Mouse (Mus musculus): ENCODE measurements around the gene Xpa. TPM values are rescaled to one million over a fixed set of nuclear protein-coding genes. Genes with fewer than 3 reads are reported as not detected.
"Not testable (repeated sequence)": the region's sequence is repeated elsewhere in the genome, so short reads cannot be mapped to it uniquely, and the experiment has no call there.

Xpa gene
- total RNA-seq (2021) (10 to 100 TPM; 17.2 to 20.3 TPM), polyA plus RNA-seq (2012; rRNA removed) (19.9 and 24.0 TPM in 2 replicates)
- long read RNA-seq, transcript Xpa-201 (6 exons, 955 nt): major isoform, 9 of 13 reads
- long read RNA-seq, partial matches to known transcripts: 0 of 13 reads
- long read RNA-seq, other reads (novel, unspliced or antisense): 3 of 13 reads

DNA sequence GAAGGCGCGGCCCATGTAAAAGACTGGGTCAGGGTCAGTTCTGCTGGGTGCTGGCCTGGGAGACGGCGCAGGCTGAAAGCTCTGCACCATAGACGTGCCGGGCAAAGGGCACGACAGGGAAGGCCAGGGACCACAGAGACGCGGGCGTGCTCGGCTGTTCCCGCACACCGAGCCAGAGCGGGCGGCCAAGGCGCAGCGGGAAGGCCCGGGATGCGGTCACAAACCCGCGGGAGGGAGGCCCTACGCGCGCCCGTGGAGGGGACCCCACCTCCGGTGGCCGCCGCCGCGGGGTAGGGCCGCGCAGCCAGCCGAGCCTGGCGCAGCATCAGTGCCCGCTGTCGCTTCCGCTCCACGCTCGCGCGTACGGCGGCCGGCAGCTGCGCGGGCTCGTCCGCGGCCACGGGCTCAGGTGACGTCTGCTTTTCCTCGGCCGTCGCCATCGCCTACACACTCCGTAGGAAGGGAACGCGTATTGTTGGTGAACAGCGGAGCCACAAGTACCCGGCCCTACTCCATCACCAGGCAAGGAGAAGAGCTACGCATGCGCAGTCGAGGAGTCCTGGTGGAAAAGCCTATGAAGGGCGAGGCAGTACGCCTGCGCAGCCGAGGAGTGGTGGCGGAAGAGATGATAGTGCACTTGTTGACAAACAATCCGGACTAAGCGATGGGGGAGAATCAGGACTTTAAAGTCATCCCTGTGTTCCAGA is at the start of gene Xpa:
Gene Xpa (minus strand): TSS at position 531 of the 707 bp plus-strand sequence.
- DNase-seq: peak; percentile 95

DNA sequence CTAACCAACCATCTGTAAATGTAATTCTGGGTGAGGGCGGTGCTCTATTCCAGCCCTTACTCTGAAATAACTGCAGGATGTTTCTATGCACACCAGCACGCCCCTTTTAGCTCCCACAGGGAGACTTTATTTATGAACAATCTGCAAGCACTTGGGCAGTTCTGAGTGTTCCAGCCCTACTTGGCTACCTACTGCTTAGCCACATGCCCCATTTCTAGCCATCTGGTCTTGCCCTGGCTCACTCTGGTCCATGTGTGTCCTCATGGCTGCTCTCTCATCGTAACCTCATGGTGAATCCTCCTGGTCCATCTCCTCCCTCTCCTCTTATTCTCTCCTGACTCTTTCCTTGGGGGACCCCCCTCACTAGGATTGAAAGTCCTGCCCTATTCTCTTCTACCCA is 39.8 kb upstream of the Xpa start:
- DNase-seq: no peak

DNA sequence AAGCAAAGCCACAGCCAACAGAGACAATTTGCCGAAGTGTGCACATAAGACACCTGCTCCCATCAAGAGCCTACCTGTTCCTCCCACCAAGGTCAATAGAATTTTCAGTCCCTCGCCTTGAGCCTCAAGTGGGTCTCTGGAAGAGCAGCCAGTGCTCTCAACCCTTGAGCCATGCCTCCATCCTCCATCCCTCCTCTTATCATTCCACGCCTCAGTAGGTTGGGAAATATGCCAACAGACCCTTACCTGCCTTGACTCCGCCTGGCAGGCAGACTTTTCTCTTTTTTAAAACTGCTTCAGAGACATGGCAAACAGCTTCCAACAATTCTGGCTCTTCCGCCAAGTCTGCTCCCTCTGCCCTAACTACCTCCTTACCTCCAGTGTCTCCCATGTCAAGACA is 38.6 kb upstream of the Xpa start:
- DNase-seq: no peak

DNA sequence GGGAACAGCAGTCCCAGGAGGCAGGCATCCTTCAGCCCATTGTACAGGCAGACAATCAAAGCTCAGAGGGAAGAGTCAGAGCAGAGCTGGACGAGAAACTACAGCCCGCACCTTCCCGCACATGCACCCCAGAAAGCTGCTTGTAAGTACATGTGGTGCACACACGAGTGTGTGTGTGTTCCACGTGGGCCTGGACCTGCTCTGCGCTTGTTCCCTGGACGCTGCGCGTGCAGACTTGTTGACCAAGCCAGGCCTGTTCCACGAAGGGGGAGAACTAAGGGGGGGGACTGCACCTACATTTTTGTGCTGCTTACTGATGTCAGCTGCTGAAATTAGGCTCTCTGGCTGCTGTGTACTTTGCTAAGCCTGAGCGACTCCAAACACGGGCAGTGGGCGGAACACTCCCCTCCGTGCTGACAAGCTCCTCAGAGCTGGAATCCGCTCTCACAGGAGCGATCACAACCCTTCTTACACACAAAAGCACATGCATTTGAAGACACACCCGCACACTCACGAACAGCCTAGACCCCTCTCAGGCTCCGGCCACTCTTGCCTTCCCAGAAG is 30.9 kb upstream of the Xpa start:
- no peak for DNase-seq

DNA sequence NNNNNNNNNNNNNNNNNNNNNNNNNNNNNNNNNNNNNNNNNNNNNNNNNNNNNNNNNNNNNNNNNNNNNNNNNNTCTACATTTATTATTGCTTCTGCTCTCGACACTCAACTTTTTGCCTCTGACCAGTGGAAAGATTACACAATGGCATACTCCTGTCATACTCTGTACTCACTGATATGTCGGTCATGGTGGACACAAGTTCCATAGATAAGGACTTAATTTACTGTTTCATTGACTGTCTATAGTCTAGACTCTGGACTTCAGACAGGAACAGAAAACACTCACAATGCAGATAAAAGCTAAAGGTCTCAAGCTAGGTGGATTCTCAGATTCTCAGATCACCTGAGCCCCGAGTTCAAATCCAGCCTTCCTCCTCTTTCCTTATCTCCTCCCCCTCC is 25.0 kb upstream of the Xpa start:
- DNase-seq: no peak

DNA sequence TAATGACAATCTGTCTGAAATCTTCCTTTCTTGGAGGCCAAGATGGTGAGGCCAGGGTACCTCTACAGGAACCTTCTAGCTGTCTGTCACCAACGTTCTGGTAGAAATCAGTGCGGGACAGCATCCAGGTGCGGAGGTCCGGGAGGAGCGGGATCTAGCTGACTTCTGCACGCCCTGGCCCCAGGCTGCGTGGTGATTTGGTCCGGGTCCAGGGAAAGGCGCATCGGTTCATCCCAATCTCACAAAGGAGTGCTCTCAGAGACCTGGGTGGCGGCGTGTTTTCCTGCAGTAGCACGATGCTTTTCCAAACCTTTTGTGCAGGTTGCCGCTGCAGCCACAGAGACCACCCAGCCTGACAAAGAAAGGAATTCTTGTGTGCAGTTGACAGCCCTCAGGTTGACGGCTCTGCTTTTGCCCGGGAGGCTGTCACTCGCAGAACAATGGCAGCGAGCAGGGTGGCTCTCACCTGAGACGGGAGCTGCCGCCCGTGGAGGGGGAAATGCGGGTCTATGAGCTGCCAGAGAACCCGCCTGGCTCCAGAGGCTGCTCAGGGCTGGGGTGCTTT is 6.5 kb upstream of the Xpa start:
- no peak for DNase-seq

DNA sequence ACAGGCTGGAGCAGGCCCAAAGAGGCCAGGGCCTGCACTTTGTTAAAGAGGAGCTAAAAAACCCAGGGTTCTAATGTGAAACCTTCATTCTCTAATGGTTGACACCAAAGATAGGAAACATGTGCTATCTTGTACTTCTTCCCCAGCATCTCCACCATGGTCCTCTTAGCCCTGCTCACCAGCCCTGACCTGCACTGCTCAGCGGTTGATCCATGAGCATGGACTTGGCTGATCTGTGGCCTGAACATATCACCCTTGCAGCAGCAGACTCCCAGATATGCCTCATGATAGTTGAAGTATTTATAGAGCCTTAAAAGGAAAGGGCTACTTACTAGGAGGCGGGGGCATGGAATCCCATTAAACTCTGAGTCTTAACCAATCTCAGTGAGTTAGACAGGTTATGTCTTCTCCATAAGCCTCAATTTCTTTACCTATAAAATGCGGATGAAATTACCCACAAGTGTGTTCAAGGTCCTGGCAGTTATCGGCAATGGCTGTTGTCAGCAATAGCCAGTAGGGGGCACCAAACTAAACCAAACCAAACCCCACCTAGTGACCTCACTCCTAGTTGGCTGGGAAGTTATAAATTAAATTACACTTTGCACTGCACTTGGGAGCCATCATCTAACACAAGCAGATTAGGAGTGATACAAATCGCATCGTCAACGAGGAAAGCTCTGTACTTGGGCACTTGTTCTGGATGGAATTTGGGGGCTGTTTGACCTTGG is 5.9 kb upstream of the Xpa start:
- DNase-seq: peak; percentile 78

DNA sequence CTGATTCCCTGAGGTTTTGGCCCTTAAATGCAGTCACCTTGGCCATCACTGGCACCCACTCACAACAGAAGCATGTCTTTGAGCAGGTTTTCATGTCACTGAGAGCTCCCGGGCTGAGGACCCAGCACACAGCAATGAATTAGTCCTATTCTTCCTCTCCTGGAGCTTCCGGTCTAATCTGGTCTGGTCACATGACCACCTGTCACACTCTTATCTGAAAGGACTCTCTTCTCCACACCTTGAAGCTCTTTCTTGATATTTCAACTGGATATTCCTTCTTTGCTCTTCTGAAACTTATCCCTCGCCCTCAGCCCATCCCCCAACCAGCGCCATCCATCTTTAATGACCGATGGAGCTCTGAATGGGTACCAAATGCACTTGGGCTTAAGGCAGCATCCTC is 2.0 kb upstream of the Xpa start:
- no peak for DNase-seq

DNA sequence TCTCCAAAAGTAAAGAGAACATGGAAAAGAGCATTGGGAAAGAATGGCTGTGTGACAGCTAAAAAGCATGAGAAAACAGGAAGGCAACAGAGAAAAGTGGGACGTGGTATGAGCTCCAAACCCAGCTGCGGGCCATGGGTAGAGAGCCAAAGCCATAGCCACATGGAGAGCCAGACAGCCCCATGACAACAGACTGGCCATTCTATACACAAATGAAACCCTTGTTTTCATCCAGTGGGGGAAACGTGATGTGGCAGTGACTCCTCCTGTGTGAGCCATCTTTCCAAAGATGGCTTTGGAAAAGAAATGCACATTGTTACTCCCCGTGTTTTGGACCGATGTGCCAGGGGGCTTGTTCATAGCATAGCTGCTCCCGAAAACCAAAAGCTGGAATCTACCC is 402 bp upstream of the Xpa start:
- DNase-seq: no peak

DNA sequence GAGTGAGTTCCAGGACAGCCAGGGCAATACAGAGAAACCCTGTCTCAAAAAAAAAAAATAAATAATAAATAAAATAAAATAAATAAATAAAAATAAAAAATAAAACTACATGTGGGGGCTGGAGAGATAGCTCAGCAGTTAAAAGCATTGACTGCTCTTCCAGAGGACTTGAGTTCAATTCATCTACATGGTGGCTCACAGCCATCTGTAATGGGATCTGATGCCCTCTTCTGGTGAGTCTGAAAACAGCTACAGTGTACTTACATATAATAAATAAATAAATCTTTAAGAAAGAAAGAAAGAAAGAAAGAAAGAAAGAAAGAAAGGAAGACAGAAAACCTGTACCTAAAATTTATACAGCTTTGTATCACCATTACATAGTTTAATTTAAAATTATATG is 4.1 kb downstream of the Xpa start:
- DNase-seq: not testable (repeated sequence)

DNA sequence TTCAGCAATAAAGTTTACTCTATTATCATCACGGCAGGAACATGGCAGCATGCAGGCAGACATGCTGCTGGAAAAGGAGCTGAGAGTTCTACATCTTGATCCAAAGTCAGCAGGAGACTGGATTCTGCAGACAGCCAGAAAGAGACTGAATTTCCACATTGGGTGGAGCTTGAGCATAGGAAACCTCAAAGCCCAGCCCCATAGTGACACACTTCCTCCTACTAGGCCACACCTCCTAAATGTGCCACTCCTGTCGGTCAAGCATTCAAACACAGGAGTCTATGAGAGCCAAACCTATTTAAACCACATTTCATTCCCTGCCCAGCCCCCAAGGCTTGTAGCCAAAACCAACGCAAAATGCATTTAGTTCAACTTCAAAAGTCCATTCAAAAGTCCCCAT is 9.6 kb downstream of the Xpa start:
- no peak for DNase-seq

DNA sequence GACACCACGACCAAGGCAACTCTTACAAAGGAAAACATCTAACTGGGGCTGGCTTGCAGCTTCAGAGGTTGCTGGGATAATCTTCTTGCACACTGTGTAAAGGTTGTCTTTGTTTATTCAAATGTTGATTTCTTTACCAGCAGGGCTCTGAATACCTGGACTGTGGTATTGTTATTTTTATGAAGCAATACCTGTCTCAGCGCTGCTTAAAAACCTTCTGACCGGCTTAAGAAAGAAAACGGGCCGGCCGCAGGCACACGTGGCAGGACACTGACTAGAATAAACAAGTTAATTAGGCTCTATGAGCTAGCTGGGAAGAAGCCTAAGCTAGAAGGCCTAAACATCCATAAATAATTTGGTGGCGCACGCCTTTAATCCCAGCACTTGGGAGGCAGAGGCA is 10.2 kb downstream of the Xpa start:
- DNase-seq: no peak

DNA sequence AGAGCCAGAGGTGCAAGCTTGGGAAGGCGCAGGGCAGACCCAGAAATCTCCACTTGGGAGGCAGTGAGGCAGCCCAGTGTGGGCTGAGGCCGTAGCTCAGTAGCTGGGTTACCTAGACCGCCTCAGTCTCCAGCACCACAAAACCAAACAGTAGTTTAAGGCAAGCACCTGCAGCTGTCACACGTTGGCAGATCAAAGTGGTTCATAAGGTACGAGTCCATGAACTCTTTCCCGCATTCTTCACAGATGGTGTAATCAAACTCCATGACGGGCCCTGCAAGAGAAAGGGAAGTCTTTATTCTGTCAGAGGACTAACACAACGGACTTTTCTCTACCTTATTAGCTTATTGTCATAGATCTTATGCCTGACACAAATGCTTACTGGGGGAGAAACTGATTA is 10.7 kb downstream of the Xpa start:
- DNase-seq: no peak

DNA sequence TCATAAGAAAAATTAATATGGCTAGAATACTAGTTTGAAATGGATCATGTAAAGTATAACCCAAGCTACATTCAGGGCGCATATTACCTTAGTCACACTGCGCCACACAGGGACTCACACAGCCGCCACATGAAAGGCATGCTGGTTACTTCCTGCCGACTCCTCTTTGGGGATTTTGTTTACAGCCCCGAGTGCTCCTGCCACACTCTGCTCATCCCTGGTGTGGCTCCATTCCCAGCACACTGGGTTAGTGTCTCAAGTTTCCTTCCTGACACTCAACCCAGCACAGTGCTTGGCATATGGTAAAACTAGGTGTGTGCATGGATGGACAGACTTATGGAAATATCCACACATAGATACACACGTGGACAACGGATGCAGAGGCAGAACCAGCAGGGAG is 13.9 kb downstream of the Xpa start:
- no peak for DNase-seq

DNA sequence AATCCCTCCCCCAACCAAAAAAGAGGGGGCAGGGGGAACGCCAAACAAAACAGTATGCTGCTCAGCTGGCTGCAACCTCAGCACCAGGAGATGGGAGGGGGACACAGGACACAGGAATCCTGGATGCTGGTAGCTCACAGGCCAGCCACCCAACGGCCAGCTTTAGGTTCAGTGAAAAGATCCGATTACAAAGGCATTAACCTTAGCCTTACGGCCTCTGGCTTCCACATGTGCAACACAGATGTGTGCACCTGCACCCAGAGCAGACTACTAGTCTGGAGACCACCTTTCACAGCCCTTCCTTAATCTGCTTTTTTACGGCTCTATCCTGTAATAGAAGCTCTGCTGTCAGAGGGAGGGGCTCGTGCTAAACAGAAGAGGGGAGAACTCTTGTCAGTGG is 14.9 kb downstream of the Xpa start:
- DNase-seq: no peak

DNA sequence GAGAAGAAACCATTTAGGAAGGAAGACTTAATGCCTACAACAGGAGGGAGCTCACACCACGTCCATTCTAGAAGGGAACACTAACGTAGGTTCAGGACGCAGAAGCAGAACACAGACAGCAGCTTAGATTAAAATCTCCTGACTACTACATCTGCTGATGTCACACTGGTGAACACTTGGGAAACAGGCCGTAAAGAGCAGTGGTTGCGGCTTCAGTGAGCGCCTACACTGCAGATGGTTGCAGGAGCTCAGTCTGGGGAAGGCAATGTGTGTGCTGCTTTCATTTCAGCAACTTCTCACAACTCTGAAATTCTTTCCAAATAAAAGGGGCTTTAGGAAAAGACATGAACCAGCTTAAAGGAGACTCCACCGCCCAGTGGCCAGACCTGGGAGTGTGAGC is 18.6 kb downstream of the Xpa start:
- DNase-seq: no peak

DNA sequence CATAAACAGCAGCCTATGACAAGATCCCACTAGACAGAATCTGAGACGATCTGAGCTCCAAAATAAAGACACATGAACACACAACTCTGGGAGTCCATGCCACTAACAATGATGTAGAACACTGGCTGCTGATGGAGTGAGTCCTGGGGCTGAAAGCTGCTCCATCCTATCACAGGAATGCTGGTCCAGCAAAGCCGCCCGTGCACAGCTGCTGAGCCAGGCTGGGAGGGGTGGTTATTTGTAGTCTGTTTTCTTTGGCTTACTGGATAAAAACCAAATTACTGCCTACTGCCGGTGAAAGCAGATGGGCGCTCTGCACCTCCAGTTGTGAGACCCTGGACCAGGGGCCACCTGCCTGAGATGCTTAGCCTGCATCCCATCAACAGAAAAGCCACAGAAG is 19.1 kb downstream of the Xpa start:
- no peak for DNase-seq

DNA sequence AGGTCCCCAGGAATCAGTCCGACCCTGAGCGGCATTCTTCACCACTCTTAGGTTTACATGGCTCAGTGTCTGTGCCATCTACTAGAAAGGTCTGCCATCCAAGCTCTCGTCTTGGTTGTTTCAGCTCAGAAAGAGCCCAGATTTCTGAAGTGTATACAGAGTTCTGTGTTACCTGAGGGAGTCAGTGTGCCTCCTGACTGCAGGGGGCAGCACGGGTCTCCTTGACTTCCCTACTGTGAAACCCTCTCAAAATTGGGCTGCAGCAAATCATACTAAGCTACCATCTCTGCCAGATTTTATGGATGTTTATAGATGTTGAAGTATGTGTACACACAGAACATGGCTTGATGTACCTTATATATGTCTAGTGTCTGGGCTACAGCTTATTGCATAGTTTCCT is 19.8 kb downstream of the Xpa start:
- DNase-seq: no peak

DNA sequence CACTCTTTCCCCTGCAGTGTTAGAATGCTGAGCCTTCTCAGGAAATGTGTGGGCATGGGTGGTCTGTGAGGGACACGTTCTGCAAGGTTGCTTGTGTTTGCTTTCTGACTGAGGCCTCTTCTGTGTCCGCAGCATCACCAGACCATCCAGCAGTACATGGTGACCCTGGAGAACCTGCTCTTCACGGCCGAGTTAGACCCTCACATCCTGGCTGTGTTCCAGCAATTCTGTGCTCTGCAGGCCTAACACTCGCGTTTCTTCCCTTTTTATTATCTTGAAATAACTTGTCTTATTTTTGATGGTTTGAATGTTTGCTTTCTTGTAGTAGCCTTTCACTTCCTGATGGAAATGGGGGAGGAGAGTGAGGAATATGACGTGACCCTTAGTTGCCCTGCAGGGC is 24.4 kb downstream of the Xpa start:
- no peak for DNase-seq

DNA sequence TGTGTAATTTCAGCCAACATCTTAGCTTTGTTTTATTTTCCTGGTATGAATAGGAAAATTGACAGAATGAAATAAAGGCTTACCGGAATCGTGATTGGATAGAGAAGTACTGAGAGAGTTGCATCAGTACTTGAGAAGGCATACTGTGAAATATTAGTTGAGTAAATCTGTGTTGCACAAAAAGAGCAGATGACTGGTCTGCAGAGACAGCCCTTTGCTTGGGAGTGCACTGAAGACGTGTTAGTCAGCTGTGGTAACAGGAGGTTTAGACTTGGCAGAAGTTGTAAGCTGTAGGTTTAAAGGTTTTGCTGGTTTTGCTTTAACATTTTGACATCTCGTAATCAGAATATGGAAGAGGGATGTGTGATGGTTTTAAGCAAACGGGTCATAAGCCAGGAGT is 30.3 kb downstream of the Xpa start:
- DNase-seq: no peak

DNA sequence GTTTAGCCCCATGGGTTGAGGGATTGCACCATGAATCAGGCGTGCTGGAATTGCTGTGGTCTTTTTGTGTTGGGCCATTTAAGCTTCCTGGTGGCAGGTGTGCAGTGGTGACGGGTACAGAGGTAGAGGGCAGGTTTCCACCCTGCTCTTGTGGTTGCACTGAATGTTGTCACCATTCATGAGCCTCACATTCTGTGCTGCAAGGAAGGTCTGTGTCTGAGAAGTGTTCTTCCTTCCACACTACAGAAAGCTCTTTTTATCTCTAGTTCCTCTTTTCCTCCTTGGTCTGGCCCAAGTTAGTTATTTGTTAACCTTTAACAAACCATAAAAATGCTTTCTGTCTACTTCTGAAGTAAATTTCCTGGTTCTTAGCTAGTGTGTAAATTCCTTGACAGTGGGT is 32.1 kb downstream of the Xpa start:
- DNase-seq: no peak

DNA sequence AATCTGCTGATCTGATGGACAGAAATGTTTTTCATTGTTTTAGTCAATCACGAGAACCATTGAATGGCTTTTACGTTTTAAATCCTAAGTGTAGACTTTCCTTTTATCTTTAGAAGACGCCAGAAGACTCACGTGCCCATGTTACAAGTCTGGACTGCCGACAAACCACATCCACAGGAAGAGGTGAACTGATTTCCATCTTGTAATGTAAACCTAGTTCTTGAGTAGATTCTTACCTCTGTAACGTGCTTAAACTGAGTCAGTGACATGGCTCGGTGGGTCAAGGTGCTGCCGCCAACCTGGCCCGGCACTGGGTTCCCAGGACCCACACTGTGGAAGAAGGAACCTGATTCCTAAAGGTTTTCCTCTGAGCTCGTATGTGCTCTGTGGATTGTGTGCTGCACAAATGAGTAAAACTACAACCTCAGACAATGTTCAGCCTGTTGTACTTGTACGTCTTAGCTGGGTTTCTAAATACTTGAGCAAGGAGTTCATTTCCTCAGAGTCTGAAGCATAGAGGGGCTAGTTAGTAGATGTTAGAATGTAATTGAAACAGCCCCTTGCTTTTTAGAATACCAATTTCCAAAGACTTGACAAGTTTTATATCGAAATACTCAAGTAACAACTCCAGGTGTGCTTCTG is 44.1 kb downstream of the Xpa start:
- no peak for DNase-seq

DNA sequence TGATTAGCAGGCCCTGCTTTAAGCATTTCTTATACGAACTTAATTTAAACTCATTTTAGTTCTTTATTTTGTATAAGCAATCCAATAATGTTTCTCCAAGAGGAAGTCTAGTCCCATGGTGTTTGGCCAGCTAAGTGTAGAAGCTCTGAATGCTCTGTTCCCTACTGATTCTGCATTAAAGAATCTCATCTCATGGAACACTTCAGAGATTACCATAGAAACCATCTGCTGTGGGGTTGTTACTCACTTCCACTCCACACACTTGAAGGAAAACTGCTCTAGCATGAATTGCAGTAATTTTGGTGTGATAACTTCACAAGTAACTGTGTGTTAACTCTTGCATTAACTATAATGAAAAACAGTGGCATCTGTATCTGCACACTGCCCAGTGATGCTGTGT is 49.2 kb downstream of the Xpa start:
- DNase-seq: no peak

All from adrenal gland, adult 2 months (tissue).